Mouse (Mus musculus) stomach, postnatal 0 days (tissue): Measurements from ENCODE around the gene Ddr1.

Experiments used
- CTCF ChIP-seq: IDR thresholded peaks from 2 replicates; pipeline ENCODE4 v1.5.1; 2016; ENCODE audit warnings: antibody characterized with exemption, low read depth, mild to moderate bottlenecking, moderate library complexity
- EP300 ChIP-seq: optimal IDR thresholded peaks from 2 replicates; pipeline ENCODE3; 2016; ENCODE audit warnings: antibody characterized with exemption

- TF ChIP-seq CTCF (no peak), EP300 (no peak)
Observed at GRCm38 (mm10) chr17:35699919-35700318, 4.5 kb downstream of the Ddr1 start.
